Mouse (Mus musculus): ENCODE results near the gene Ablim1. TPM values are rescaled to one million over a fixed set of nuclear protein-coding genes. Genes with fewer than 3 reads are reported as not detected.

Gene Ablim1
- total and polyA plus RNA-seq, 2 experiments from 2014 or later, result 50.7 to 81.2 TPM

- peak overlapping the region; percentile 15; the same call in 1 of the 2 replicates for H3K4me2 ChIP-seq (ENCODE audit: low read depth, low read length, poor library complexity, severe bottlenecking)
- H3K4me3 ChIP-seq (ENCODE audit: low read depth, low read length), result no peak overlapping the region
- no peak for ATAC-seq (ENCODE audit: low FRiP score)
- no peaks in the 10 kb centered on the region for H3K36me3 ChIP-seq (ENCODE audit: insufficient read depth, low read length)
- 80% methylated on average over 12 of the region's 12 CpGs for WGBS
- no peak overlapping the region for H3K9ac ChIP-seq (replicated peaks; ENCODE audit: low read length, poor library complexity, severe bottlenecking)
- H3K9me3 ChIP-seq (ENCODE audit: low read length), result no peaks in the 10 kb centered on the region
- peaks cover 5% of the 10 kb centered on the region; the same call in 1 of the 2 replicates for H3K4me1 ChIP-seq (ENCODE audit: insufficient read depth, low read length)
- no peak for DNase-seq (ENCODE audit: low spot score)
- H3K27me3 ChIP-seq (ENCODE audit: insufficient read depth, low read length), result peaks cover 8% of the 10 kb centered on the region; the same call in 1 of the 2 replicates
- no peak for TF ChIP-seq CTCF (IDR thresholded peaks at IDR 0.05)
- H3K27ac ChIP-seq (ENCODE audit: low read depth, low read length), result no peak overlapping the region
Observed at GRCm38 (mm10) chr19:57002741-57003459, 311.8 kb downstream of the Ablim1 start.

- H3K9me3 ChIP-seq (ENCODE audit: low read length), result no peaks in the 10 kb centered on the region
- WGBS, result 91% methylated on average over 4 of the region's 4 CpGs
- no peak for TF ChIP-seq CTCF (IDR thresholded peaks at IDR 0.05)
- H3K4me2 ChIP-seq (ENCODE audit: low read depth, low read length, poor library complexity, severe bottlenecking), result no peak overlapping the region
- ATAC-seq (ENCODE audit: low FRiP score), result no peak
- H3K27ac ChIP-seq (ENCODE audit: low read depth, low read length), result no peak overlapping the region
- H3K36me3 ChIP-seq (ENCODE audit: insufficient read depth, low read length), result no peaks in the 10 kb centered on the region
- H3K4me3 ChIP-seq (ENCODE audit: low read depth, low read length), result no peak overlapping the region
- H3K27me3 ChIP-seq (ENCODE audit: insufficient read depth, low read length), result no peaks in the 10 kb centered on the region
- no peak overlapping the region for H3K9ac ChIP-seq (replicated peaks; ENCODE audit: low read length, poor library complexity, severe bottlenecking)
- H3K4me1 ChIP-seq (ENCODE audit: insufficient read depth, low read length), result peaks cover 5% of the 10 kb centered on the region; the same call in 1 of the 2 replicates
- no peak for DNase-seq (ENCODE audit: low spot score)
Observed at GRCm38 (mm10) chr19:57001926-57002325, 312.8 kb downstream of the Ablim1 start.

- no peak for TF ChIP-seq CTCF (IDR thresholded peaks at IDR 0.05)
- Histone ChIP-seq H3K27ac (ENCODE audit: low read depth, low read length) (no peak overlapping the region), H3K9ac (replicated peaks; ENCODE audit: low read length, poor library complexity, severe bottlenecking) (no peak overlapping the region), H3K4me1 (ENCODE audit: insufficient read depth, low read length) (peaks cover 5% of the 10 kb centered on the region; the same call in 1 of the 2 replicates), H3K27me3 (ENCODE audit: insufficient read depth, low read length) (no peaks in the 10 kb centered on the region), H3K4me3 (ENCODE audit: low read depth, low read length) (no peak overlapping the region), H3K9me3 (ENCODE audit: low read length) (no peaks in the 10 kb centered on the region), H3K4me2 (ENCODE audit: low read depth, low read length, poor library complexity, severe bottlenecking) (no peak overlapping the region), H3K36me3 (ENCODE audit: insufficient read depth, low read length) (no peaks in the 10 kb centered on the region)
- 87% methylated on average over 5 of the region's 5 CpGs for WGBS
- DNase-seq (ENCODE audit: low spot score), result no peak
- ATAC-seq (ENCODE audit: low FRiP score), result no peak
Observed at GRCm38 (mm10) chr19:57000592-57000991, 314.1 kb downstream of the Ablim1 start.

GRCm38 (mm10) chr19:56999781-57000180 lies 314.9 kb downstream of the Ablim1 start:
- Histone ChIP-seq H3K9ac (replicated peaks; ENCODE audit: low read length, poor library complexity, severe bottlenecking) (no peak overlapping the region), H3K9me3 (ENCODE audit: low read length) (no peaks in the 10 kb centered on the region), H3K27me3 (ENCODE audit: insufficient read depth, low read length) (no peaks in the 10 kb centered on the region), H3K27ac (ENCODE audit: low read depth, low read length) (no peak overlapping the region), H3K4me3 (ENCODE audit: low read depth, low read length) (no peak overlapping the region), H3K36me3 (ENCODE audit: insufficient read depth, low read length) (no peaks in the 10 kb centered on the region), H3K4me1 (ENCODE audit: insufficient read depth, low read length) (peaks cover 5% of the 10 kb centered on the region; the same call in 1 of the 2 replicates), H3K4me2 (ENCODE audit: low read depth, low read length, poor library complexity, severe bottlenecking) (no peak overlapping the region)
- 67% methylated on average over 2 of the region's 2 CpGs for WGBS
- ATAC-seq (ENCODE audit: low FRiP score) (peak; percentile 26; the same call in 1 of the 2 replicates), DNase-seq (ENCODE audit: low spot score) (peak; percentile 79)
- no peak for TF ChIP-seq CTCF (IDR thresholded peaks at IDR 0.05)

- H3K27me3 ChIP-seq (ENCODE audit: insufficient read depth, low read length), result no peaks in the 10 kb centered on the region
- DNase-seq (ENCODE audit: low spot score) (peak; percentile 75), ATAC-seq (ENCODE audit: low FRiP score) (no peak)
- no peak overlapping the region for H3K9ac ChIP-seq (replicated peaks; ENCODE audit: low read length, poor library complexity, severe bottlenecking)
- H3K4me3 ChIP-seq (ENCODE audit: low read depth, low read length), result no peak overlapping the region
- H3K9me3 ChIP-seq (ENCODE audit: low read length), result no peaks in the 10 kb centered on the region
- WGBS, result 75% methylated on average over 2 of the region's 2 CpGs
- peaks cover 5% of the 10 kb centered on the region; the same call in 1 of the 2 replicates for H3K4me1 ChIP-seq (ENCODE audit: insufficient read depth, low read length)
- no peaks in the 10 kb centered on the region for H3K36me3 ChIP-seq (ENCODE audit: insufficient read depth, low read length)
- no peak for TF ChIP-seq CTCF (IDR thresholded peaks at IDR 0.05)
- peak overlapping the region; percentile 39 for H3K27ac ChIP-seq (ENCODE audit: low read depth, low read length)
- H3K4me2 ChIP-seq (ENCODE audit: low read depth, low read length, poor library complexity, severe bottlenecking), result no peak overlapping the region
Observed at GRCm38 (mm10) chr19:56998910-56999309, 315.8 kb downstream of the Ablim1 start.

- H3K4me2 ChIP-seq (ENCODE audit: low read depth, low read length, poor library complexity, severe bottlenecking), result no peak overlapping the region
- no peaks in the 10 kb centered on the region for H3K36me3 ChIP-seq (ENCODE audit: insufficient read depth, low read length)
- ATAC-seq (ENCODE audit: low FRiP score), result no peak
- H3K27me3 ChIP-seq (ENCODE audit: insufficient read depth, low read length), result no peaks in the 10 kb centered on the region
- no peak overlapping the region for H3K9ac ChIP-seq (replicated peaks; ENCODE audit: low read length, poor library complexity, severe bottlenecking)
- no peak for DNase-seq (ENCODE audit: low spot score)
- no peak for TF ChIP-seq CTCF (IDR thresholded peaks at IDR 0.05)
- WGBS, result 82% methylated on average over 4 of the region's 4 CpGs
- no peak overlapping the region for H3K27ac ChIP-seq (ENCODE audit: low read depth, low read length)
- no peak overlapping the region for H3K4me3 ChIP-seq (ENCODE audit: low read depth, low read length)
- peaks cover 5% of the 10 kb centered on the region; the same call in 1 of the 2 replicates for H3K4me1 ChIP-seq (ENCODE audit: insufficient read depth, low read length)
- no peaks in the 10 kb centered on the region for H3K9me3 ChIP-seq (ENCODE audit: low read length)
Observed at GRCm38 (mm10) chr19:56998331-56998730, 316.4 kb downstream of the Ablim1 start.
